Mouse (Mus musculus): ENCODE data around the gene Stk32b. TPM values are rescaled to one million over a fixed set of nuclear protein-coding genes. Genes with fewer than 3 reads are reported as not detected.
A peak's percentile ranks its signal among the peaks of the same experiment; 100 is the strongest.

Stk32b gene
- 0.88 and 1.0 TPM in 2 replicates for polyA plus RNA-seq (2012; rRNA removed)

GRCm38 (mm10) chr5:37716505-37717372 lies at the start of gene Stk32b:
Gene Stk32b (minus strand): TSS chr5:37717171.
- Histone ChIP-seq H3K4me3 (ENCODE audit: insufficient read depth, low read length) (peak within 1 kb of the TSS; percentile 23), H3K27ac (ENCODE audit: insufficient read depth, low read length) (no peak within 1 kb of the TSS)

DNA sequence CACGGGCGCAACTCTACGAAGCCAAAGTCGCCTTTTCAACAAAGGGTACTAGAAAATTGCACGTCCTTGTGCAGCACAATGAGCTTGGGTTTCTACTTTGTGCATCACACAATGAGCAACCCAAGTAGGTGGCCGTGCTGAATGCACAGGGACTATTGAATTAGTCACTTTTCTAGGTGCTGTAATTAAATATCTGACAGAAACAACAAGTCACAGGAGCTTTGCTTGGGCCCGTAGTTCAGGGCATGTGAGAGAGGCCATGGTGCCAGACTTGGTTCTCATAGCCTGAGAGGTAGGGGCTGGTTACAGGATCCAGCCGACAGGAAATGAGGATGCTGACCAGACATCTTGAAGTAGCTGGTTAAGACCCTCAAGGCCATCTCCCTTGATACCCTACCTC lies 48.9 kb upstream of the Stk32b start:
- H3K4me3 ChIP-seq (ENCODE audit: insufficient read depth, low read length): no peak overlapping the region
- no peaks in the 10 kb centered on the region for H3K4me1 ChIP-seq (ENCODE audit: control insufficient read depth, insufficient read depth, low read length)
- no peak for TF ChIP-seq POLR2A (IDR thresholded peaks at IDR 0.05; ENCODE audit: extremely low read depth, insufficient read depth, low read length)
- TF ChIP-seq CTCF (IDR thresholded peaks at IDR 0.05; ENCODE audit: extremely low read depth, insufficient read depth, low read length): no peak
- H3K27ac ChIP-seq (ENCODE audit: insufficient read depth, low read length): no peak overlapping the region

More at GRCm38 (mm10) chr5:37716505-37717372, at the start of gene Stk32b:
- 0 out of 2 replicates have a peak, but pooled peaks cover 1% of the 10 kb centered on the region for H3K4me1 ChIP-seq (ENCODE audit: control insufficient read depth, insufficient read depth, low read length)
- TF ChIP-seq CTCF (IDR thresholded peaks at IDR 0.05; ENCODE audit: extremely low read depth, insufficient read depth, low read length) (no peak), POLR2A (IDR thresholded peaks at IDR 0.05; ENCODE audit: extremely low read depth, insufficient read depth, low read length) (no peak)

DNA sequence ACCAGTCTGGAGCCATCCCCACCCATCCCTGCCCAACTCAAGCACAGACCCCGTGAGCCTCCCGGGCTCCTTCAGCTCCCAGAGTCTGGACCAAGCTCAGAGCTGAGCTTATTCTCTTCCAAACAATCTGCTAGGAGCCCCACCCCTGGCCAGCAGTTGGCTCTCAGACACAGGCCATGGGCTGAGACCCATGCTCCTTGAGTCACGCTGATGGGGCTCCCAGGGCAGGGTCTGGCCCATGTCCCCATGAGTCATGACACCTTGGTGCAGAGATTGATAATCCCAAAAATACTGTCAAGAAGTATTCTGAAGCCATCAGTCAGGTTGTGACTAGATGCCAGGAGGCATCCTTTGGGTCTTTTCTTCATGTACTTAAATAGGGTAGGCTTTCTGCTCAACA lies 45.1 kb upstream of the Stk32b start:
- no peak for TF ChIP-seq CTCF (IDR thresholded peaks at IDR 0.05; ENCODE audit: extremely low read depth, insufficient read depth, low read length)
- H3K4me1 ChIP-seq (ENCODE audit: control insufficient read depth, insufficient read depth, low read length): no peaks in the 10 kb centered on the region

GRCm38 (mm10) chr5:37753366-37753765 lies 36.4 kb upstream of the Stk32b start:
- no peaks in the 10 kb centered on the region for H3K4me1 ChIP-seq (ENCODE audit: control insufficient read depth, insufficient read depth, low read length)
- no peak overlapping the region for H3K27ac ChIP-seq (ENCODE audit: insufficient read depth, low read length)
- TF ChIP-seq POLR2A (IDR thresholded peaks at IDR 0.05; ENCODE audit: extremely low read depth, insufficient read depth, low read length): no peak
- no peak for TF ChIP-seq CTCF (IDR thresholded peaks at IDR 0.05; ENCODE audit: extremely low read depth, insufficient read depth, low read length)
- H3K4me3 ChIP-seq (ENCODE audit: insufficient read depth, low read length): no peak overlapping the region

More for the DNA sequence above, 45.1 kb upstream of the Stk32b start:
- Histone ChIP-seq H3K4me3 (ENCODE audit: insufficient read depth, low read length) (no peak overlapping the region), H3K27ac (ENCODE audit: insufficient read depth, low read length) (no peak overlapping the region)

DNA sequence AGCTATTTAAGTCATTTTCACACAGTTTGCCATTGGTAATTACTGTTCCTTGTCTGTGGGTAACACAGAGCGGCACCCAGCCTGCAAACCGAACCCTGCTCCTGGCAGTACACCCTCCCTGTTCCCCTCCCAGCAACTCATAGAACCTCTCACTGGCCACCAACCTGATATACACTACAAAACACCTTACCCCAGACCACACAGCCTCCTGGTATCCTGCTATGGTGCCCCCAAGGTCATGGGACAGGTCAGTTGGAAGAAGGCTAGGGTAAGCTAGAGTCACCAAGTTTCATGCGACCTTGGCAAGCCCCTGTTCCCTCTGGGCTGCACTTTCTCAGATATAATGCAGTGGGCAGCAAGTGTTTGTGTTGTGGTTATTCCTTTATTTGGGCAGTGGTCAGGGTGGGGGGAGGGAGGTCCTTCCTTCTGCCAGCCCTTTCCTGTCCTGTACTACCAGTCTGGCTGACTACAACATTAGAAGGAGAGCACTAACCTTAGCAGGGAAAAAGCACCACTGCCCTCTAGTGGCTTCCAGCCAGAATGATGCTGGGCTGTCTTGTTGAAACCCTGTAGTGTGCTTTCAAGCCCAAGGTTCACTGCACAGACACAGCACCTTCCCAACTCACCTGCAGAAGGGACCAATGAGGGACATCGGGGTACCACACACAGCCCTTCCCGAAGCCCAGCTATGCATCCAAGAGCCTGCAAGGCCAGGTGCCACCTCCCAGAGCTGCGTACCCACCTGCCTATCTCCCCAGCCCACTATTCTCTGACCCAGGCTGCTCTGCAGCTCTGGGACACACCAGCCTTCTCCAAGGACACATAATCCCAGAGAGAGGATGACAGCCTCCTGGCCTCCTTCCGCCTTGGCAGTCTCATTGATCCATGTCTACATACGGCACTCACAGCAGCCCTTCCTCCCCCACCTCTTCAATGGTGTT lies 35.3 kb upstream of the Stk32b start:
- no peak overlapping the region for H3K4me3 ChIP-seq (ENCODE audit: insufficient read depth, low read length)
- no peak overlapping the region for H3K27ac ChIP-seq (ENCODE audit: insufficient read depth, low read length)
- TF ChIP-seq CTCF (IDR thresholded peaks at IDR 0.05; ENCODE audit: extremely low read depth, insufficient read depth, low read length) (peak; percentile 96), POLR2A (IDR thresholded peaks at IDR 0.05; ENCODE audit: extremely low read depth, insufficient read depth, low read length) (no peak)
- no peaks in the 10 kb centered on the region for H3K4me1 ChIP-seq (ENCODE audit: control insufficient read depth, insufficient read depth, low read length)

DNA sequence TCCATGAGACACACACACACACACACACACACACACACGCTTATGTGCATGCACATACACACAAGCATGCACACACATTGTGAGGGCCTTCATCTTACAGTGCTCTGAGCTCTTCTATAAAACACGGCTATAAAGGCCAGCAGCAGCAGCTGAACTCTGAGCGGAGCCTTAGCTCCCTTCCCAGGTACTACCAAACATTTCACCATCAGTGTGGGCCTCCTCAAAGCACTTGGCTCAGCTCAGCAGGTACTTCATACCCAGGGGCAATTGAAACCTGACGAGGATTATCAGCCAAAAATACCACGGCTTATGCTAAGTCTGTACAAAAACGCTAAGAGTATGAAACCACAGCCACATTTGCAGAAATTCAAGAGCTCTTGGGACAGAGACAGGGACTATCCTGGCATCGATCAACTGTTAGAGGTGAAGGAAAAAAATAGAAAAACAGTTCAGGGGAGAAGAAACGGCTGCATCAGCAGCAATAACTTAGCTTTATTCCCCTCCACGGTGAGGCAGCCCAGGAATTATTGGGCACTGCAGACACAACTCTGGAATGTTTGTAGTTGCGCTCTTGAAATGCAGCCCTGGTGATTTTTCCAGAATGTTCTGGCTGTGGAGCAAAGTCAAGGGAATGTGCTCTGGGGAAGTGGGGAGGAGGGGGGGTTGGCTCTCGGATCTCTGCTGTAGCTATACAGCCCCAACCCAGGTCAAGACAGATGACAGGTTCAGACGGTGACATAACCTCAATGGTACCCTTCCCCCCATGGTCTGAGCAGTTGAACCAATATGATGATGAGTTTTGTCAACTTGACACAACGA lies 27.1 kb upstream of the Stk32b start:
- no peaks in the 10 kb centered on the region for H3K4me1 ChIP-seq (ENCODE audit: control insufficient read depth, insufficient read depth, low read length)
- TF ChIP-seq POLR2A (IDR thresholded peaks at IDR 0.05; ENCODE audit: extremely low read depth, insufficient read depth, low read length) (no peak), CTCF (IDR thresholded peaks at IDR 0.05; ENCODE audit: extremely low read depth, insufficient read depth, low read length) (no peak)
- H3K27ac ChIP-seq (ENCODE audit: insufficient read depth, low read length): no peak overlapping the region
- H3K4me3 ChIP-seq (ENCODE audit: insufficient read depth, low read length): no peak overlapping the region

- Histone ChIP-seq H3K4me3 (ENCODE audit: insufficient read depth, low read length) (no peak overlapping the region), H3K4me1 (ENCODE audit: control insufficient read depth, insufficient read depth, low read length) (no peaks in the 10 kb centered on the region), H3K27ac (ENCODE audit: insufficient read depth, low read length) (no peak overlapping the region)
- no peak for TF ChIP-seq POLR2A (IDR thresholded peaks at IDR 0.05; ENCODE audit: extremely low read depth, insufficient read depth, low read length)
- 0 out of 2 replicates have a peak, but pooled peaks have one; percentile 26 for TF ChIP-seq CTCF (IDR thresholded peaks at IDR 0.05; ENCODE audit: extremely low read depth, insufficient read depth, low read length)
These were observed 19.2 kb upstream of the Stk32b start for GRCm38 (mm10) chr5:37736213-37736612.

GRCm38 (mm10) chr5:37735224-37735623 lies 18.3 kb upstream of the Stk32b start, which contains the start of gene Cytl1:
Gene Cytl1 (plus strand): TSS chr5:37735519.
- H3K4me3 ChIP-seq (ENCODE audit: insufficient read depth, low read length): no peak within 1 kb of the TSS
- no peaks in the 10 kb centered on the region for H3K4me1 ChIP-seq (ENCODE audit: control insufficient read depth, insufficient read depth, low read length)
- no peak for TF ChIP-seq CTCF (IDR thresholded peaks at IDR 0.05; ENCODE audit: extremely low read depth, insufficient read depth, low read length)
- TF ChIP-seq POLR2A (IDR thresholded peaks at IDR 0.05; ENCODE audit: extremely low read depth, insufficient read depth, low read length): no peak
- no peak within 1 kb of the TSS for H3K27ac ChIP-seq (ENCODE audit: insufficient read depth, low read length)

- no peak overlapping the region for H3K4me3 ChIP-seq (ENCODE audit: insufficient read depth, low read length)
- TF ChIP-seq POLR2A (IDR thresholded peaks at IDR 0.05; ENCODE audit: extremely low read depth, insufficient read depth, low read length): no peak
- no peak for TF ChIP-seq CTCF (IDR thresholded peaks at IDR 0.05; ENCODE audit: extremely low read depth, insufficient read depth, low read length)
- H3K27ac ChIP-seq (ENCODE audit: insufficient read depth, low read length): no peak overlapping the region
- no peaks in the 10 kb centered on the region for H3K4me1 ChIP-seq (ENCODE audit: control insufficient read depth, insufficient read depth, low read length)
These were observed 13.8 kb upstream of the Stk32b start for GRCm38 (mm10) chr5:37730781-37731180.

Measured in cortical plate, adult 2 months (tissue).